Mouse (Mus musculus): ENCODE results near the gene Naga.

The Naga gene

GRCm38 (mm10) chr15:82337875-82338274, 850 bp downstream of the Naga start:
- no peak for DNase-seq

DNA sequence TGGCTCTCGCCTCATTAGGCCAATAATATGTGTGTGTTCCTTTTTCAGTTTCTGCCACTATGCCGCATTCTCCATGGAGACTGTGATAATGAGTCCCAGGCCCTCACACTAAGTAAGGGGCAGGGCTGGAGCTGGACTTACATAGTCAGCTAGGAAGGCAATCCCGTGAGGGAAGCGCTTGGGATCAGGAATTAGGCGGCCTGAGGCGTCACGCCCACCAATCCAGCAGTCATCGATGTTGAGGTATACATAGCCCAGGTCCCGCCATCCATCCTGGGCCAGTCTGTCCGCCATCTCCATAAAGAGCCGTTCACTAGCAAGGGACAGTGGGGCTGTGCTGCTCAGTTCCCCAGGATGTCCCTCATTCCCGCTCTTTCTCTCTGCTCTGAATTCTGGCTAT, 2.1 kb downstream of the Naga start:
- no peak for DNase-seq

DNA sequence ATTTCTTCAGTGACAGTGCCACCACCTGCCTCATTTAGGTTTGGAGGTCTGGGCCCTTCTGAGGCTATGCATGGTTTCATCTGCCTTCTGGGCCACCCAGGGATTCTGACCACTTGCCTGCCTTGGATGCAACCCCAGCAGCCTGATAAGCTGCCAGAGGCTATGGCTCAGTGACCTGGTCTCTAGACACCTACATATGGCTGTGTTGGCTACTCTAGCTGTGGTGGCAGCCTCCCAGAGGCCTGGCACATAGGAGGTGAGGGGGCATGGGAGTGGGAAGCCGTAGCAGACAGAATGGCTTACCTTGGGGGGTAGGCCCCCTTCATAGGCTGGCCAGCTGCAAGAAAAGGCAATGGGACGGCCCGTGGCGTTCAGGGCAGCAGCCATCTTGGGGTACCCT, 3.5 kb downstream of the Naga start:
- DNase-seq = no peak

DNA sequence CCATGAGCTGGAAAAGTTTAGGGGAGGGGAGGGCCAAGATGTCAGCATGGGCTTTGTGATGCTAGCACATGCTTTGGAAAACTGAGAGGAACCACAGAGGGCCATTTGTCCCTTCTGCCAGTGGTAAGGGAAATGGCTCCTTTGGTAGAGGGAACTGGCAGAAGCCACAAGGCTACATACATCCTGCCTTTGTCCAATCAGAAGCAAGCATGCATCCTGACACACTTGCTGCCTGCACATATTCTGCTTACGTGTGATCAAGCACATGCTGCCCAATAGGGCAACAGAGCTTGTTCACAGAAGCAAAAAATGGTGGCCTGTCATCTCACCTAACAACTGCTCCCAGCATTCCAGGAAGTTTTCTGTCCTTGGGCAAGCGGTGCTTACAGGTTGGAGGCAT, 13.3 kb downstream of the Naga start:
- no peak for DNase-seq

DNA sequence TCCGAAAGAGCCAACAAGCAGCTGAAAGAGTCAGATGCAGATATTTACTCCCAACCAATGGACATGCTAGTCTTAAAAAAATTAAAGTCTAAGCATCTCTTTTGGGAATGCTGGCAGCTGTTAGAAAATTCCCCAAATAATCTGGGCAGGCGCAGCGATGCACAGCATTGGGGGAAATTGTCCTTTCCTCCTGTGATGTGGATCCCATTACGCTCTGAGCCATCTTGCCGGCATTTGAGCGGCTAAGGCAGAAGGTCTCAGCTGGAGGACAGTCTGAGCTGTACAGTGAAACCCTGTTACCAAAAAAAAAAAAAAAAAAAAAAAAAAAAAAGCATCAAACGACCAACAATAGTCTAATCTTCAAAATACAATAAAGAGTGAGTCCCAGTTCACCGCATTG, 16.5 kb downstream of the Naga start:
- no peak for DNase-seq

DNA sequence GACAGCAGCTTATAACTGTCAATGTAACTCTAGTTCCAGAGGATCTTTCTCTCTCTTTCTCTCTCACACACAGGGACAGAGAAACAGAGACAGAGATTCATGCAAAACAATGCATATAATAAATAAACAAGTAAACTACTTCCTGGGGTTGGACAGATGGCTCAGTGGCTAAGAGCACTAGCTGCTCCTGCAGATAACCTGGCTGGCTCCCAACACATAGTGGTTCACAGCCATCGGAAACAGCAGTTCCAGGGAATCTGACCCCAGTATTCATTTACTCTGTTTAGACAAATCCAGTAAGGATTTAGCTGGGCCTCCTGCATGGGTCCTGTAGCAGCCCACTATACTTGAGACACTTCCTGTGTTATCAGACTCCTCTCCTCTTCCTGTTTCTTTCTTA, 19.1 kb downstream of the Naga start:
- DNase-seq = no peak

DNA sequence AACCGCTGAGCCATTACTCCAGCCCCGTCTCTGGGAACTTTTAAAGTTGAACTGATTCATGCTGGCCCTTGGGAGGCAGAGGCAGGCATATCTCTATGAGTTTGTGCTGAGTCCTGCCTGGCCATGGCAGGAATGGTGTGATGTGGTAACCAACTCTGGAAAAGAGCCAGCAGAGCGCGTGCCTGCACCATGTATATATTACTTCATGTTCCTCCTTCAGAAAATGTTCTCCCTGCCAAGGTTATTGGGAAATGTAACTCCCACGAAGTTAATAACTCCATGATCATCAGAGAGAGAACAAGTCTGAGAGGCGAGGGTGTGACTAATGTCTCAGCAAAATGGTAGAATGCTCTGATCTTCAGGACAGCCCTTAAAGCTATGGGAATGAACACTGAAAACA, 20.9 kb downstream of the Naga start:
- no peak for DNase-seq

DNA sequence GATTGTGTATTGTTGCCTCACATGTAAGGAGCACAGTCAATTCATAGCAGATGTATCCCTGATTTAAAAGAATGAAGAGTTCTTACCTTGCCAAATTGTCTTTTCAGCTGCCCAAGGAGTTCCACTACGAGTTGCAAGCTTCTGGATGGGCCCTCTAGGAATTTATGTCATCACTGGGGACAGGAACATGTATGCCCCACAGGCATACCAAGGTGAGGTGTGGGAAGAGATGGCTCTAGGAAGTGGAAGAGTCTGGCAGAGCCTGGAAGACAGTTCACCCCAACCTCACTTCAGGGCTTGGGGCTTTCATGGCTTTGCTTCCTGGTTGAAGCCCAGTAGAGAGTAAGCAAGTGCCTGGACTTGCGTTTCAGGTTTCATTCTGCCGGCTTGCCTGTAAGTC, 30.3 kb downstream of the Naga start:
- DNase-seq = no peak

DNA sequence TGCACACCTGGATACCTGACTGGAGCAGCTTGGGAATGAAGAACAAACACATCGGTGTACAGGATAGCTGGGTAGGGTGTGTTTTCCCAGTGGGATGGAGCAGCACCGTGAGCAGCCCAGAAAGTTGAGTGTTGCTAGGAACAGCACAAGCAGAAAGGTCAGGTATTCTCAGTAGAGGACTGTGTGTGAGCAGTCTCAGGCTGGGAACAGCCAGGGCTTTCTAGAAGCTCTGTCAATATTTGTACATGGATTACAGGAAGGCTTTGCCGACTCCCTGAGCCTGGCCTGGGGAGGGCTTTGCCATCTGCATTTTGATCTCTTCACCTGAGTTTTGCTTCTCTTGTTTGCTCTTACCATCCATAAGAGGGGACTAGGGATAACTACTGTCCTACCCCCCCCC, 31.6 kb downstream of the Naga start:
- no peak for DNase-seq

- no peak for DNase-seq
Measured at GRCm38 (mm10) chr15:82298764-82299561, 39.8 kb downstream of the Naga start, which contains the start of gene Wbp2nl. TSS of gene Wbp2nl (plus strand) at chr15:82298954.

- no peak for DNase-seq
Measured at GRCm38 (mm10) chr15:82294059-82294458, 44.7 kb downstream of the Naga start.

- DNase-seq = no peak
Measured at GRCm38 (mm10) chr15:82293271-82293711, 45.4 kb downstream of the Naga start.

DNA sequence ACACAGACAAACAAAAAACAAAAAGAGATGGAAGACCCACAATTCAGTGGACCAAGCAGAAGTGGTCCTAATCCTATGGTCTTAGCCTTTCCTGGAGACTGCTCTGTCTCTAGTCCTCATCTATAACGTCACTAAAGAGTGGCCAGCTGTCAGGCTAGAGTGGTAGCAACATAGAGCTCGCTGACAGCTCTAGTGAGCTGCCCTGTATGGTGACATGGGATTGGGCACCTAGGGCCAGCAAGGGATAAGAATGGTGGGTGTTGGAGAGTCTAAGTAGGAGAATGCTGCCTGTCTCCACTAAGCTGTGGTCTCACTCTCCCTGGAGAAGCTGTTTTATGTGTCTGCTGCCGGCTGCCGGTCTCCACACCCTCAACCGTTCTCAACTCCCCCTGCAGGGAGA, 45.9 kb downstream of the Naga start:
- no peak for DNase-seq

DNA sequence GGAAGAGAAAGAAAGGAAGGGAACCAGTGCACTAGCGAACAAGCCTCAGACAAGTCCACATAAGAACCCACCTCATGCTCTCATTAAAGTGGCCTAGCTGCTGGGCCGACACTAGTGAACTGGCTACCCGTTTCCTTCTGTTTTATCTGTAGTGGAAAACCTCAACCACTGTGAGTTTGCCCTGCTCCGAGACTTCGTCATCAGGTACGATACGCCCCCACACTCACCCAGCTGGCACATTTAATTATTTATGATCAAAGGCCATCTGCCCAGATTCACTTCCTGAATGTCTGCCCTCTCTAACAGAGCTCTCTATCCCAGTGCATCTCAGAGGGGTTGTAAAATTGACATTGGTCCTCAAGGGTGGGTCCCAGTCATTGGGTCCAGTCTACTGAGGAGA, 48.5 kb downstream of the Naga start:
- no peak for DNase-seq

- DNase-seq = no peak
Measured at GRCm38 (mm10) chr15:82286157-82286556, 52.6 kb downstream of the Naga start.

DNA sequence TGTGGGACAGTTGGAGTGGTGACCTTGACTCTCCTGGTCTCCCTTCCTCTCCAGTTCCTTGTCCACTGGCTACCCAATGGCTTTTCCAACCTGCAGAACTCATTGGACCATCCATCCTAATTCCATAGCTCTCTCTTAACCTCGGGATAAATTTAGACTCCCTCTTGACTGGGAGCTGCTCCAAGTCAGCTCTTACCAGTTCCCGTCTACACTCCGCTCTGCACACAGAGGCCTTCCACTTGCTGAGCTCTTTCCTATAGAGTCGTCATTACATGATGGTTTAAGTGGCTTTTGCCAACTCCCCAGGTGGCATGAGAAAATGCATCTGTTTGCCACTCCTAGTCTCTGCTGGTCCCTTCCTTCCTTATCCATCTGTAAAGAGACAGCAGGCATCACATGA, 58.1 kb downstream of the Naga start:
- DNase-seq = no peak

Measured in spleen, adult 18-20 months (tissue).